Mouse (Mus musculus) midbrain, embryonic 10.5 days (tissue): ENCODE measurements at regions not wholly inside any gene's neighbourhood (a gene's known extent, or its start where the extent isn't known, plus 50 kb on each side); places are given as distances from the start of the nearest gene placed in this dataset.

Experiments
- DNase-seq: peaks from one replicate; pipeline ENCODE4 v3.0.0-alpha.2; 2017; ENCODE audit warnings: low spot score
- H3K27ac ChIP-seq: fragments of 300-500 bp; sonication (generic); replicated peaks from 2 replicates; pipeline ENCODE4 v1.5.1; 2016; ENCODE audit warnings: mild to moderate bottlenecking
- H3K27me3 ChIP-seq: fragments of 300-500 bp; sonication (generic); 2 replicates; pipeline ENCODE4 v1.6.1; 2016; ENCODE audit warnings: low read depth, mild to moderate bottlenecking; ENCODE audit not compliant: poor library complexity, severe bottlenecking
- H3K36me3 ChIP-seq: fragments of 300-500 bp; sonication (generic); 2 replicates; pipeline ENCODE4 v1.6.1; 2016; ENCODE audit warnings: mild to moderate bottlenecking, moderate library complexity
- H3K4me1 ChIP-seq: fragments of 300-500 bp; sonication (generic); 2 replicates; pipeline ENCODE4 v1.6.1; 2016
- H3K4me3 ChIP-seq: fragments of 300-500 bp; sonication (generic); 2 replicates; pipeline ENCODE4 v1.5.1; 2016; ENCODE audit warnings: mild to moderate bottlenecking, moderate library complexity
- H3K9me3 ChIP-seq: fragments of 300-500 bp; sonication (generic); replicated peaks from 2 replicates; pipeline ENCODE4 v1.6.1; 2016; ENCODE audit warnings: mild to moderate bottlenecking
- WGBS: fragments of 180-500 bp; shearing (Covaris S2); methylation state at CpG from one replicate; pipeline ENCODE4 v1.1.7; 2016; 5-methylcytosine and 5-hydroxymethylcytosine counted together

GRCm38 (mm10) chr5:10495086-10495485, 248.8 kb upstream of the Gm5152 start:
- Histone ChIP-seq H3K4me3 (no peak overlapping the region), H3K4me1 (no peaks in the 10 kb centered on the region), H3K36me3 (no peaks in the 10 kb centered on the region), H3K9me3 (peaks cover 10% of the 10 kb centered on the region), H3K27ac (no peak overlapping the region), H3K27me3 (no peaks in the 10 kb centered on the region)
- 94% methylated on average over 2 of the region's 2 CpGs for WGBS
- no peak for DNase-seq

GRCm38 (mm10) chr5:10478073-10478472, 231.7 kb upstream of the Gm5152 start:
- WGBS: 71% methylated on average over 1 of the region's 1 CpGs
- Histone ChIP-seq H3K9me3 (no peaks in the 10 kb centered on the region), H3K27me3 (no peaks in the 10 kb centered on the region)

DNA sequence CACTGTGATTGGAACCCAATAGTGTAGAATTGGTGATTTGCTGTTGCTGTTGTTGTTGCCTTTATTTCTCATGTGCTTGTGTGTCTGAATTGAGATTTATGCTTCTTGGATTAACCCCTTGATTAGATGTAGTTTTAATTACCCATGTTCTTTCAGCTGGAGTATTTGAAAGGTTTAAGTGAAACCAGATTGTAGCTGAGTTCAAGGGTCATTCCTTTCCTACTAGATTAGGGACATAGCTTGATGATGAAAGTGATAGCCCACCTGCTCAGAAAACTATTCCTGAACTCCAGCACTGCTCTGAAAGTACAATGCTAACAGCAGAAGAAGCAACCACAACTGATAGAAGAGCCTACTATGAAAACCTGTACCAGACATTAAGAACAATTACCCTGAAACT, 231.1 kb upstream of the Gm5152 start:
- Histone ChIP-seq H3K27ac (no peak overlapping the region), H3K9me3 (no peaks in the 10 kb centered on the region), H3K4me3 (no peak overlapping the region), H3K4me1 (0 out of 2 replicates have a peak, but pooled peaks cover 4% of the 10 kb centered on the region), H3K36me3 (no peaks in the 10 kb centered on the region), H3K27me3 (no peaks in the 10 kb centered on the region)
- no peak for DNase-seq

More at GRCm38 (mm10) chr5:10478073-10478472, 231.7 kb upstream of the Gm5152 start:
- H3K4me1 ChIP-seq: 0 out of 2 replicates have a peak, but pooled peaks cover 4% of the 10 kb centered on the region
- no peak for DNase-seq
- no peak overlapping the region for H3K27ac ChIP-seq
- H3K4me3 ChIP-seq: no peak overlapping the region
- no peaks in the 10 kb centered on the region for H3K36me3 ChIP-seq

DNA sequence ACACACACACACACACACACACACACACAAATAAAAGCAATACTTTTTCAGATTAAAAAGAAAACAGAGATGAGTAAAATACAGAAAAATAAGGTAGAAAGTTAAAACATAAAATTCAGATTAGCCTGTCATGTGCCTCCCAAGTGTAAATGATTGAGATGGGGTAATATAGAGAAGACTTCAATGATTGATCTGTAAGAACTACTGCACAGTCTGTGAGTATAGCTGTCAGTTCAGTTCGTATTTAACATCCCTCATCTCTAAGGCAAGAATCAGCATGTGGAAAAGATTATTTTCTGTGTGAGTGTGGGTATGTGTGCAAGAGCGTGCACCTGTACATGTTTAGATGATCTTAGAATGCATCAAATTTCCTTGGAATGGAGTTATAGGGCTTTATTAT, 200.3 kb upstream of the Gm5152 start:
- no peaks in the 10 kb centered on the region for H3K27me3 ChIP-seq
- 79% methylated on average over 2 of the region's 2 CpGs for WGBS
- DNase-seq: no peak
- H3K4me1 ChIP-seq: no peaks in the 10 kb centered on the region
- H3K36me3 ChIP-seq: no peaks in the 10 kb centered on the region
- no peak overlapping the region for H3K27ac ChIP-seq
- no peaks in the 10 kb centered on the region for H3K9me3 ChIP-seq
- no peak overlapping the region for H3K4me3 ChIP-seq

DNA sequence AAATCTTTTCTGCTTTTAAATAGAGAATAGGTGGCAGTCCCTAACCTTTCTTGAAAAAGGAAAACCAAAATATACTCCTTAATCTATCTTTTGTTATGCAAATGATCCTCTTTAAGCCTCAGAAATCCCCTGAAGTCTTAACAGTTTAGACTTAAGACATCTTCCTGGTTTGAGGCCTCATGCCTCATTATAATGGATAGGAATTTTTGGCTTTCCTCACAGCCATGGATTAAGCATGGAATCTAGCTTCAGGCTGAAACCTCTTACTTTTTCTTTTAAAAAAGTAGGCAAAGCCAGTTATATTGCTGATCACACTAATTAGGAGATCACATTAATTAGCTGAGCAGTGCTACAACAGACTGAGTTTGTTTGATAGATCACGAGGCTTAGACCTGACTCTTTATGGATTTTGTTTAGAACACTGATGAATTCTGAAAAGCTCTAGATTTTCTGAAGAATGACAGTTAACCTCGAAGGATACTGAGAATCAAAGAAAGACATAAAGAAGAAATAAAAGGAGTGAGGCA, 171.4 kb upstream of the Gm5152 start:
- 14% methylated on average over 2 of the region's 2 CpGs for WGBS
- DNase-seq: no peak
- Histone ChIP-seq H3K4me3 (no peak overlapping the region), H3K4me1 (peaks cover 23% of the 10 kb centered on the region), H3K36me3 (no peaks in the 10 kb centered on the region), H3K9me3 (no peaks in the 10 kb centered on the region), H3K27me3 (no peaks in the 10 kb centered on the region), H3K27ac (peak overlapping the region; percentile 74)

DNA sequence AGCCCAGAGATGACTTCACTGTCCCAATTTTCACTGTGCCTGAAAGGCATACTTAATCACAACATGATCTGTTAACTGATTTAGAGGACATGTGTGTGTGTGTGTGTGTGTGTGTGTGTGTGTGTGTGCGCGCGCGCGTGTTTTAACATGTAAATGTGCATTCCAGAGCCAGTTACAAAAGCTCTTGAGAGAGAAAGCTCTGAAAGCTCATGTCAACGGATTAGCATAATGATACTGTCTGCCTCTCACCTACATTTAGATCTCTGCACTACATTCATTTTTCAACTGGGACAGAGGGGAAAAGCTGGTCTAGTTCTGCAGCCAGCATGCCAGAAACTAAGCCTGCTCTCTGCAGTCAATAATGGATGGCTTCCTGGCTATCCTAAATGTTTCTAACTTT, 170.6 kb upstream of the Gm5152 start:
- peaks cover 23% of the 10 kb centered on the region for H3K4me1 ChIP-seq
- no peak overlapping the region for H3K4me3 ChIP-seq
- no peaks in the 10 kb centered on the region for H3K36me3 ChIP-seq
- WGBS: 56% methylated on average over 6 of the region's 6 CpGs
- no peaks in the 10 kb centered on the region for H3K27me3 ChIP-seq
- H3K27ac ChIP-seq: peak overlapping the region; percentile 74
- peak; percentile 42 for DNase-seq
- H3K9me3 ChIP-seq: no peaks in the 10 kb centered on the region

- no peaks in the 10 kb centered on the region for H3K36me3 ChIP-seq
- no peak for DNase-seq
- no peaks in the 10 kb centered on the region for H3K9me3 ChIP-seq
- no peaks in the 10 kb centered on the region for H3K27me3 ChIP-seq
- no peak overlapping the region for H3K4me3 ChIP-seq
- WGBS: 64% methylated on average over 1 of the region's 1 CpGs
- peaks cover 23% of the 10 kb centered on the region for H3K4me1 ChIP-seq
- H3K27ac ChIP-seq: no peak overlapping the region
These were observed 167.7 kb upstream of the Gm5152 start for GRCm38 (mm10) chr5:10414019-10414418.

- Histone ChIP-seq H3K9me3 (no peaks in the 10 kb centered on the region), H3K27me3 (no peaks in the 10 kb centered on the region), H3K4me1 (no peaks in the 10 kb centered on the region), H3K36me3 (no peaks in the 10 kb centered on the region), H3K27ac (no peak overlapping the region), H3K4me3 (no peak overlapping the region)
- WGBS: 86% methylated on average over 5 of the region's 5 CpGs
- DNase-seq: no peak
These were observed 147.2 kb upstream of the Gm5152 start for GRCm38 (mm10) chr5:10393571-10393970.

DNA sequence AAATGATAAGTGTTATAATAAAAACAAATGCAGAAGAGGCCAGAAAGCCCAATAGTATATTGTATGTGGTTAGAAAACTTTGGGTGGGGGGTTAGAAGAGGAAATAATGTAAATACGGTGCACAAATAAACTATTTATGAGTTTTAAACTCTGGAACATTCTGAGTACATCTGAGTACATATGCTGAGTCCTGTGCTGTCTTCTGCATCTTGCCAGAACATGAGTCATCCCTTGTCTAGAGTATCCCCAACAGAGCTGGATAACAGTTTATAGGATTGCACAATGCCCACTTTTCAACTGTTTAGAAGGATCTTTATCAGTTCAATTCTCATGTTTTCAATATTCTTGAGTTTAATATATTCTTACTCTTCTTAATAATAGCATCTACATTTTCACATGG, 142.7 kb upstream of the Gm5152 start:
- DNase-seq: no peak
- Histone ChIP-seq H3K27ac (no peak overlapping the region), H3K27me3 (no peaks in the 10 kb centered on the region), H3K36me3 (no peaks in the 10 kb centered on the region), H3K4me3 (no peak overlapping the region), H3K4me1 (no peaks in the 10 kb centered on the region), H3K9me3 (no peaks in the 10 kb centered on the region)
- WGBS: 84% methylated on average over 1 of the region's 1 CpGs

DNA sequence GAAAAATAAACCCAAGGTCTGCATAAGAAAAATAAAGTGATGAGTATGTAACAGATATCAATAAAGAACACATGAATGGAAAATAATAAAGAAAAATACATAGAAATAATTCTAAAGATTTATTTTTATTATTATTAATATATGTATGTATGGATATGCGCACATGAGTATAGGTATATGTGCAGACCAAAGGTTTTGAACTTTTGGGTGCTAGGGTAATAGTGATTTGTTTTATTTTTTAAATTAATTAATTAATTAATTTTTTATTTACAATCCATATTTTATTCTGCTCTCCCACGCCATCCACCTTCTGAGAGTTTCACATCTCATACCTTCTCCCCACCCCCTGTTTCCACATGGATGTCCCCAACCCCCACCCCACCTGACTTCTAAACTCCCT, 105.8 kb upstream of the Gm5152 start:
- no peaks in the 10 kb centered on the region for H3K36me3 ChIP-seq
- H3K9me3 ChIP-seq: no peaks in the 10 kb centered on the region
- no peaks in the 10 kb centered on the region for H3K27me3 ChIP-seq
- WGBS: 88% methylated on average over 2 of the region's 2 CpGs
- H3K4me3 ChIP-seq: no peak overlapping the region
- no peak overlapping the region for H3K27ac ChIP-seq
- no peak for DNase-seq
- no peaks in the 10 kb centered on the region for H3K4me1 ChIP-seq

DNA sequence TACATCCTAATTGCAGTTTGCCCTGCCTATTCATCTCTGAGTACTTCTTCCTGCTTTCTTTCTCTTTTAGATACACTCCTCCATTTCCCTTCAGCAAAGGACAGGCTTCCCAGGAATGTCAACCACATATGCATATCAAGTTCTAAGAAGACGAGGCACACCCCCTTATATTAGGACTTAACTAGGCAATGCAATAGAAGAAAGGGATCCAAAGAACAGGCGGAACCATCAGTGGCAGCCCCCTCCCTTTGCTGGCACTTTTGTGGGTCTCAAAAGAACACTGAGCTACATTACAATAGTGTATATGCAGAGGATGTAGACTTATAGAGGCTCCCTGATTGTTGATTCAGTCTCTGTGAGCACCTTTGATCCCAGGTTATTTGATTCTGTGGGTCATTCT, 74.3 kb upstream of the Gm5152 start:
- 72% methylated on average over 2 of the region's 2 CpGs for WGBS
- no peak for DNase-seq
- no peak overlapping the region for H3K4me3 ChIP-seq
- H3K27ac ChIP-seq: no peak overlapping the region
- H3K4me1 ChIP-seq: no peaks in the 10 kb centered on the region
- no peaks in the 10 kb centered on the region for H3K27me3 ChIP-seq
- H3K36me3 ChIP-seq: no peaks in the 10 kb centered on the region
- no peaks in the 10 kb centered on the region for H3K9me3 ChIP-seq
